Comparison of ENCODE assay signal across 19 mouse cellular contexts in genomic region chr4:86657176-86657575, GRCm38 (mm10). TPM values are rescaled to one million over a fixed set of nuclear protein-coding genes. Genes with fewer than 3 reads are reported as not detected.
A peak's percentile ranks its signal among the peaks of the same experiment; 100 is the strongest.
DNase-seq lines count a peak whose midpoint lies in the region; ATAC-seq and TF ChIP-seq lines count a peak whose summit lies in the region.
"Had no signal": no experiment of that assay in that cellular context is flagged by ENCODE, and none has a peak within 500 bp of the region (broad histone marks: within the 10 kb centered on the region; RNA-seq: fewer than 3 reads in every experiment).

No protein-coding gene starts in this region.

- no peak overlapping the region; the same call in 1 of the 2 replicates for H3K27ac ChIP-seq in heart, embryonic 12.5 days (ENCODE audit: poor library complexity, severe bottlenecking)
- H3K27ac ChIP-seq in intestine, embryonic 15.5 days = no peak overlapping the region
- H3K27ac ChIP-seq: embryonic facial prominence, embryonic 10.5 days; hindbrain, postnatal 0 days; layer of hippocampus, adult 2 months; liver, embryonic 13.5 days; neural tube, embryonic 13.5 days; stomach, postnatal 0 days had no signal

- POLR2A ChIA-PET in Patski (lab: Charles Lee) = no interaction called here

- DNase-seq in Patski (ENCODE audit: low read depth, low spot score) = peak; percentile 12
- DNase-seq in gastrocnemius, adult 8-10 months (ENCODE audit: low spot score in 2 of 2) = peak; percentile 65 to 81
- DNase-seq in cerebellum, postnatal 14 days = no peak
- no peak for DNase-seq in cerebellum, adult 8-10 months
- DNase-seq in left cerebral cortex, adult 9 months (ENCODE audit: low spot score in 2 of 2) = no peak
- no peak for DNase-seq in urinary bladder, postnatal 25 days (ENCODE audit: low spot score)
- DNase-seq: cerebellum, adult 9-10 months; liver, embryonic 13.5 days; spleen, adult 18-20 months; thymus, postnatal 36 days had no signal

- H3K36me3 ChIP-seq in heart, embryonic 12.5 days = peaks cover 67% of the 10 kb centered on the region
- H3K36me3 ChIP-seq in intestine, embryonic 15.5 days = peaks cover 35% of the 10 kb centered on the region

- 66% methylated on average over 12 of the region's 12 CpGs for WGBS in heart, embryonic 12.5 days
- WGBS in intestine, embryonic 15.5 days = 93% methylated on average over 12 of the region's 12 CpGs

- in situ Hi-C loops in Patski (cut with MboI; ENCODE audit: low pct_unique_long_range_greater_than_20kb) = no loop called here

- H3K9me3 ChIP-seq in heart, embryonic 12.5 days (replicated peaks) = no peaks in the 10 kb centered on the region; the same call in 1 of the 2 replicates
- H3K9me3 ChIP-seq in intestine, embryonic 15.5 days = no peaks in the 10 kb centered on the region
- H3K9me3 ChIP-seq: embryonic facial prominence, embryonic 10.5 days; neural tube, embryonic 13.5 days had no signal

- H3K9ac ChIP-seq in heart, embryonic 12.5 days = no peak overlapping the region
- H3K9ac ChIP-seq in intestine, embryonic 15.5 days = no peak overlapping the region
- H3K9ac ChIP-seq: liver, embryonic 13.5 days; neural tube, embryonic 13.5 days had no signal

- no peaks in the 10 kb centered on the region for H3K27me3 ChIP-seq in Patski
- H3K27me3 ChIP-seq in heart, embryonic 12.5 days (replicated peaks) = no peaks in the 10 kb centered on the region
- H3K27me3 ChIP-seq in intestine, embryonic 15.5 days (replicated peaks) = no peaks in the 10 kb centered on the region
- H3K27me3 ChIP-seq: liver, embryonic 13.5 days; megakaryocyte, embryonic 14.5 days; neural tube, embryonic 13.5 days had no signal

- no peak overlapping the region for H3K4me3 ChIP-seq in heart, embryonic 12.5 days
- no peak overlapping the region for H3K4me3 ChIP-seq in intestine, embryonic 15.5 days (replicated peaks)
- H3K4me3 ChIP-seq: embryonic facial prominence, embryonic 10.5 days; layer of hippocampus, adult 2 months; liver, embryonic 13.5 days; megakaryocyte, embryonic 14.5 days; neural tube, embryonic 13.5 days had no signal

- no peak for TF ChIP-seq CTCF in Patski (IDR thresholded peaks at IDR 0.05)

- CTCF ChIA-PET in Patski (lab: Charles Lee) = interaction anchor here (1.1 to 1.2 kb wide), 2 partner anchors 13 to 39 kb away, joined by 3 to 4 read pairs; partner anchors contain the start of gene Plin2

- ATAC-seq in Patski = peak; percentile 31
- ATAC-seq in heart, embryonic 12.5 days (ENCODE audit: insufficient number of reproducible peaks, low FRiP score) = peak; percentile 55; the same call in 1 of the 2 replicates
- ATAC-seq in intestine, embryonic 15.5 days = 0 out of 2 replicates have a peak, but pooled peaks have one; percentile 13
- ATAC-seq: CD4-positive, CD25-positive, alpha-beta regulatory T cell, adult 4 months; hindbrain, postnatal 0 days had no signal

- no peak overlapping the region for H3K4me2 ChIP-seq in heart, embryonic 12.5 days
- H3K4me2 ChIP-seq in intestine, embryonic 15.5 days (replicated peaks) = no peak overlapping the region
- H3K4me2 ChIP-seq: liver, embryonic 13.5 days; neural tube, embryonic 13.5 days had no signal

- H3K4me1 ChIP-seq in heart, embryonic 12.5 days (replicated peaks) = peaks cover 6% of the 10 kb centered on the region; the same call in 1 of the 2 replicates
- no peaks in the 10 kb centered on the region for H3K4me1 ChIP-seq in intestine, embryonic 15.5 days (replicated peaks)
- H3K4me1 ChIP-seq: embryonic facial prominence, embryonic 10.5 days; megakaryocyte, embryonic 14.5 days; neural tube, embryonic 13.5 days had no signal

RNA-seq across cellular contexts. Expression of gene Plin2, which starts 12.7 kb away (rescaled TPM):
- 104 TPM for polyA plus RNA-seq in Patski (2021)
- total RNA-seq in gastrocnemius, adult 8-10 months (2022) = 10 to 100 TPM; 42.1 to 59.5 (median 52.5) TPM
- 54.1 and 59.3 TPM in 2 replicates for polyA plus RNA-seq in heart, embryonic 12.5 days (2016; fragmentation: Nextera tagmentation; extraction: Ambion mirVana)
- polyA plus RNA-seq in intestine, embryonic 15.5 days (2015; fragmentation: Nextera tagmentation; extraction: Ambion mirVana) = 144 and 164 TPM in 2 replicates

RNA-seq across cellular contexts. Expression of gene Haus6, which starts 45.3 kb away (rescaled TPM):
- polyA plus RNA-seq in Patski (2021) = 6.2 TPM
- 1 to 10 TPM; 6.1 to 9.4 (median 6.6) TPM for total RNA-seq in gastrocnemius, adult 8-10 months (2022)
- polyA plus RNA-seq in heart, embryonic 12.5 days (2016; fragmentation: Nextera tagmentation; extraction: Ambion mirVana) = 13.0 and 16.1 TPM in 2 replicates
- polyA plus RNA-seq in intestine, embryonic 15.5 days (2015; fragmentation: Nextera tagmentation; extraction: Ambion mirVana) = 13.0 and 13.7 TPM in 2 replicates

Comparison
In these comparisons a context has a peak if more than half of its experiments do, and no peak if none do; other contexts are left out.
1. DNase-seq: peak in Patski (single experiment) and gastrocnemius, adult 8-10 months (2 of 2); none in cerebellum, postnatal 14 days (0 of 2), cerebellum, adult 8-10 months (single experiment), left cerebral cortex, adult 9 months (0 of 2) and urinary bladder, postnatal 25 days (single experiment).
2. Peak in every context shown above with its lines, with median percentiles within 50 percentile points of each other: ATAC-seq.